Mouse (Mus musculus): ENCODE measurements around the gene Stambpl1. TPM values are rescaled to one million over a fixed set of nuclear protein-coding genes. Genes with fewer than 3 reads are reported as not detected.

The Stambpl1 gene
- polyA plus RNA-seq, 1 experiment from 2014 or later = 5.9 TPM

- WGBS = 92% methylated on average over 4 of the region's 4 CpGs
- no peak overlapping the region for H3K9ac ChIP-seq (replicated peaks)
- no peak overlapping the region for H3K4me3 ChIP-seq (replicated peaks)
- H3K27ac ChIP-seq = no peak overlapping the region
- no peaks in the 10 kb centered on the region for H3K9me3 ChIP-seq
- ATAC-seq = no peak
- peaks cover 26% of the 10 kb centered on the region for H3K27me3 ChIP-seq
- H3K4me2 ChIP-seq (replicated peaks) = no peak overlapping the region
- no peaks in the 10 kb centered on the region for H3K4me1 ChIP-seq (replicated peaks)
- no peaks in the 10 kb centered on the region for H3K36me3 ChIP-seq
Measured at GRCm38 (mm10) chr19:34179136-34179535, 12.9 kb upstream of the Stambpl1 start.

DNA sequence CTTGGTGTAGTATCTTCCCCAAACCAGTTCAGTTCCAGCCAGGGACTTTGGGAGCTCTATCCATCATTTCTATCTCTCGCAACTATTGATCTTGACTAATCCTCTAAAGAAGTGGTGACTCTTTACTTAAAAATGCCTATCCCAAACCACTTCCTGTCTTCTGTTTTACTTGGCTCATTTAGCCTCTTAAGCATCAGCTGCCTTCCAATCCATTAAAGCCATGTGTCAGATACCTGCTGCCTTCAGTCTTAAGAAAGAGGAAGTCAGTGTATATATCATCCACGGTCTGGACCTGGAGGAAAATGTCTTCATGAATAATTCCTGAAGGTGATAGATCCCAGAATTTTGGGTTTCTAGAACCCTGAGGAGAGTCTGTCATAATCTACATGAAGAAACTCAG, 11.7 kb upstream of the Stambpl1 start:
- Histone ChIP-seq H3K4me1 (replicated peaks) (no peaks in the 10 kb centered on the region), H3K9me3 (no peaks in the 10 kb centered on the region), H3K36me3 (no peaks in the 10 kb centered on the region), H3K27ac (no peak overlapping the region), H3K9ac (replicated peaks) (no peak overlapping the region), H3K4me3 (replicated peaks) (no peak overlapping the region), H3K4me2 (replicated peaks) (no peak overlapping the region), H3K27me3 (peaks cover 27% of the 10 kb centered on the region)
- no peak for ATAC-seq
- WGBS = 89% methylated on average over 2 of the region's 2 CpGs

GRCm38 (mm10) chr19:34181234-34181633, 10.8 kb upstream of the Stambpl1 start:
- H3K36me3 ChIP-seq = no peaks in the 10 kb centered on the region
- H3K9me3 ChIP-seq = no peaks in the 10 kb centered on the region
- H3K27ac ChIP-seq = no peak overlapping the region
- peaks cover 26% of the 10 kb centered on the region for H3K27me3 ChIP-seq
- ATAC-seq = no peak
- H3K9ac ChIP-seq (replicated peaks) = no peak overlapping the region
- no peak overlapping the region for H3K4me2 ChIP-seq (replicated peaks)
- 89% methylated on average over 3 of the region's 3 CpGs for WGBS
- no peaks in the 10 kb centered on the region for H3K4me1 ChIP-seq (replicated peaks)
- no peak overlapping the region for H3K4me3 ChIP-seq (replicated peaks)

- WGBS = 68% methylated on average over 5 of the region's 5 CpGs
- no peak for ATAC-seq
- H3K4me3 ChIP-seq (replicated peaks) = no peak overlapping the region
- no peaks in the 10 kb centered on the region for H3K4me1 ChIP-seq (replicated peaks)
- H3K27me3 ChIP-seq = peaks cover 27% of the 10 kb centered on the region
- no peak overlapping the region for H3K4me2 ChIP-seq (replicated peaks)
- H3K9me3 ChIP-seq = no peaks in the 10 kb centered on the region
- no peak overlapping the region for H3K9ac ChIP-seq (replicated peaks)
- no peak overlapping the region for H3K27ac ChIP-seq
- H3K36me3 ChIP-seq = no peaks in the 10 kb centered on the region
Measured at GRCm38 (mm10) chr19:34182490-34182889, 9.5 kb upstream of the Stambpl1 start.

GRCm38 (mm10) chr19:34186845-34187244, 5.2 kb upstream of the Stambpl1 start:
- Histone ChIP-seq H3K9me3 (no peaks in the 10 kb centered on the region), H3K4me1 (replicated peaks) (0 out of 2 replicates have a peak, but pooled peaks cover 8% of the 10 kb centered on the region), H3K4me2 (replicated peaks) (no peak overlapping the region), H3K27ac (no peak overlapping the region), H3K36me3 (no peaks in the 10 kb centered on the region), H3K9ac (replicated peaks) (no peak overlapping the region), H3K4me3 (replicated peaks) (no peak overlapping the region), H3K27me3 (peaks cover 55% of the 10 kb centered on the region)
- no peak for ATAC-seq
- WGBS = 88% methylated on average over 4 of the region's 4 CpGs

DNA sequence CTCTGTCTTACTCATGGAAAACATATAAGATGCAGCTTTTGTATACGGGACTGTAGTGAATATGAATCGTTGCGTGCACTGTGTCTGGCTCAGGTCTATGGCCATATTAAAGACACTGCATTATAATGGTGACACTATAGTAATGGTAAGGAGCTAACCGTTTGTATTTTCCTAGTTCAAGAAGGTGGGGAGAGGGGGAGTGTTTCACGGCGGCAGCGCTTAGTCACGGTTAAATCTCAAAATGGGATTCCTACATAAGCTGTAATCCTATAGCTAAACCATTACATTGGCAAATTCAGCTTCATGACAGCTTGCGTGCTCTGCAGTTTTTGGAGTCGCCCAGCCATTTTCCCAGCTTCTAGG, 403 bp upstream of the Stambpl1 start:
- Histone ChIP-seq H3K9ac (replicated peaks) (peak overlapping the region; percentile 71; the same call in 1 of the 2 replicates), H3K27me3 (peaks cover 49% of the 10 kb centered on the region), H3K4me2 (replicated peaks) (peak overlapping the region; percentile 92), H3K4me1 (replicated peaks) (peaks cover 18% of the 10 kb centered on the region), H3K4me3 (replicated peaks) (peak overlapping the region; percentile 64), H3K27ac (peak overlapping the region; percentile 54; the same call in 1 of the 2 replicates), H3K36me3 (no peaks in the 10 kb centered on the region), H3K9me3 (no peaks in the 10 kb centered on the region)
- ATAC-seq = peak; percentile 53
- 13% methylated on average over 10 of the region's 10 CpGs for WGBS

GRCm38 (mm10) chr19:34193149-34193548, 1.1 kb downstream of the Stambpl1 start:
- peaks cover 40% of the 10 kb centered on the region for H3K27me3 ChIP-seq
- H3K9ac ChIP-seq (replicated peaks) = peak overlapping the region; percentile 71; the same call in 1 of the 2 replicates
- no peaks in the 10 kb centered on the region for H3K9me3 ChIP-seq
- ATAC-seq = no peak
- peak overlapping the region; percentile 64 for H3K4me3 ChIP-seq (replicated peaks)
- H3K4me1 ChIP-seq (replicated peaks) = peaks cover 18% of the 10 kb centered on the region
- H3K4me2 ChIP-seq (replicated peaks) = peak overlapping the region; percentile 92
- WGBS = 7% methylated on average over 9 of the region's 9 CpGs
- no peaks in the 10 kb centered on the region for H3K36me3 ChIP-seq
- no peak overlapping the region for H3K27ac ChIP-seq

DNA sequence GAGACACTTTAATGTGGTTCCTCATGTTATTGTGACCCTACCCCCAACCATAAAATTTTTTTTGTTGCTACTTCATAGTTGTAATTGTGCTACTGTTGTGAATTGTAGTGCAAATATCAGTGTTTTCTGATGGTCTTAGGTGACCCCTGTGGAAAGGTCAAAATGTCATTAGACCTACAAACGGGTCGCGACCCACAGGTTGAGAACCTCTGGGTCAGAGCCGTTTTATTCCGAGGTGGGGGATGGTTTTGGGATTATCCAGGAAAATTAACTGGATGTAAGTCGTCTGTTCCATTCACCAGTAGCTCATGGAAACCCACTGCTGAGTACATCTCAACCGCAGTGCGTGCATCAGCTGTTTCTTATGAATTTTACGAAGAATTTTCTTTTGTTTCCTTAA, 1.7 kb downstream of the Stambpl1 start:
- no peak for ATAC-seq

GRCm38 (mm10) chr19:34194132-34194745, 2.2 kb downstream of the Stambpl1 start:
- Histone ChIP-seq H3K4me1 (replicated peaks) (peaks cover 18% of the 10 kb centered on the region), H3K27me3 (peaks cover 35% of the 10 kb centered on the region), H3K27ac (no peak overlapping the region), H3K9me3 (no peaks in the 10 kb centered on the region), H3K4me3 (replicated peaks) (no peak overlapping the region), H3K36me3 (no peaks in the 10 kb centered on the region), H3K4me2 (replicated peaks) (peak overlapping the region; percentile 92), H3K9ac (replicated peaks) (no peak overlapping the region)
- WGBS = 72% methylated on average over 6 of the region's 6 CpGs
- ATAC-seq = no peak

More for the DNA sequence above, 1.7 kb downstream of the Stambpl1 start:
- peaks cover 18% of the 10 kb centered on the region for H3K4me1 ChIP-seq (replicated peaks)
- no peaks in the 10 kb centered on the region for H3K9me3 ChIP-seq
- peak overlapping the region; percentile 64 for H3K4me3 ChIP-seq (replicated peaks)
- no peaks in the 10 kb centered on the region for H3K36me3 ChIP-seq
- no peak overlapping the region for H3K27ac ChIP-seq
- H3K27me3 ChIP-seq = peaks cover 40% of the 10 kb centered on the region
- WGBS = 48% methylated on average over 9 of the region's 9 CpGs
- peak overlapping the region; percentile 92 for H3K4me2 ChIP-seq (replicated peaks)
- H3K9ac ChIP-seq (replicated peaks) = no peak overlapping the region

DNA sequence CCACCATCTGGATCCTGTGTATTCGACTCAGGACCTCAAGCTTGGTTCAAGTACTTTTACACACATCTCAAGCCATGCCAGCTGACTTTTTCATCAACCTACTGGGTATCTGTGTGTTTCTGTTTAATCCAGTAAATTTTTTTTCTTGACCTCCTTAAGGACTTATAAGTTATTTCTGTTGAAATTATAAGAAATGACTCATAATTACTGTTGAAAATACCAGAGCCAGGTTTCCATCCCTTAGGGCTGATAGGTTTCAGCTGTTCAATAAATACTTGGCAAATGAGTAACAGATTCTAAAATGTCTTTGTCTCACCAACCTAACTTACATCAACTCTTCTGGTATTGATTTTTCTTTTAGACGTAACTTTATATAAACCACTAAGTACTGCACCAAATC, 3.0 kb downstream of the Stambpl1 start:
- Histone ChIP-seq H3K4me2 (replicated peaks) (no peak overlapping the region), H3K4me3 (replicated peaks) (no peak overlapping the region), H3K27ac (no peak overlapping the region), H3K9me3 (no peaks in the 10 kb centered on the region), H3K36me3 (no peaks in the 10 kb centered on the region), H3K4me1 (replicated peaks) (peaks cover 18% of the 10 kb centered on the region), H3K27me3 (peaks cover 28% of the 10 kb centered on the region), H3K9ac (replicated peaks) (no peak overlapping the region)
- no peak for ATAC-seq
- WGBS = 78% methylated on average over 2 of the region's 2 CpGs

- ATAC-seq = no peak
- H3K27me3 ChIP-seq = peaks cover 14% of the 10 kb centered on the region
- no peak overlapping the region for H3K27ac ChIP-seq
- H3K4me1 ChIP-seq (replicated peaks) = peaks cover 2% of the 10 kb centered on the region
- H3K4me2 ChIP-seq (replicated peaks) = no peak overlapping the region
- no peaks in the 10 kb centered on the region for H3K9me3 ChIP-seq
- H3K9ac ChIP-seq (replicated peaks) = no peak overlapping the region
- H3K4me3 ChIP-seq (replicated peaks) = no peak overlapping the region
- 94% methylated on average over 1 of the region's 1 CpGs for WGBS
- no peaks in the 10 kb centered on the region for H3K36me3 ChIP-seq
Measured at GRCm38 (mm10) chr19:34198066-34198465, 6.0 kb downstream of the Stambpl1 start.

- Histone ChIP-seq H3K9me3 (no peaks in the 10 kb centered on the region), H3K27me3 (peaks cover 10% of the 10 kb centered on the region; the same call in 1 of the 2 replicates), H3K9ac (replicated peaks) (no peak overlapping the region), H3K4me2 (replicated peaks) (no peak overlapping the region), H3K36me3 (no peaks in the 10 kb centered on the region), H3K4me1 (replicated peaks) (no peaks in the 10 kb centered on the region), H3K27ac (no peak overlapping the region), H3K4me3 (replicated peaks) (no peak overlapping the region)
- ATAC-seq = no peak
- 88% methylated on average over 4 of the region's 4 CpGs for WGBS
Measured at GRCm38 (mm10) chr19:34198901-34199300, 6.9 kb downstream of the Stambpl1 start.

GRCm38 (mm10) chr19:34199488-34199887, 7.5 kb downstream of the Stambpl1 start:
- Histone ChIP-seq H3K36me3 (no peaks in the 10 kb centered on the region), H3K9ac (replicated peaks) (no peak overlapping the region), H3K4me2 (replicated peaks) (no peak overlapping the region), H3K4me1 (replicated peaks) (no peaks in the 10 kb centered on the region), H3K4me3 (replicated peaks) (no peak overlapping the region), H3K27ac (no peak overlapping the region), H3K9me3 (no peaks in the 10 kb centered on the region), H3K27me3 (peaks cover 4% of the 10 kb centered on the region; the same call in 1 of the 2 replicates)
- 87% methylated on average over 2 of the region's 2 CpGs for WGBS
- ATAC-seq = no peak
